Mouse (Mus musculus): ENCODE results near the gene Prkg2.

GRCm38 (mm10) chr5:98987116-98987515, 50.0 kb downstream of the Prkg2 start:
- TF ChIP-seq CTCF (IDR thresholded peaks at IDR 0.05; ENCODE audit: low read depth, low read length), result no peak
- TF ChIP-seq POLR2A (IDR thresholded peaks at IDR 0.05; ENCODE audit: borderline replicate concordance, low read depth, low read length), result no peak

Data from bone marrow macrophage, adult 2 months (primary cell).